Mouse (Mus musculus) midbrain, embryonic 11.5 days (tissue): ENCODE results near the gene A830018L16Rik. TPM values are rescaled to one million over a fixed set of nuclear protein-coding genes. Genes with fewer than 3 reads are reported as not detected.
A peak's percentile ranks its signal among the peaks of the same experiment; 100 is the strongest.
"Not testable (repeated sequence)": the region's sequence is repeated elsewhere in the genome, so short reads cannot be mapped to it uniquely, and the experiment has no call there.

Experiments used
- ATAC-seq: fragments of 200-750 bp; cut with Nextera tagmentation; 2 replicates; pipeline ENCODE4 v1.8.0; 2017; ENCODE audit warnings: moderate TSS enrichment, moderate library complexity; ENCODE audit not compliant: low FRiP score
- DNase-seq: peaks from one replicate; pipeline ENCODE4 v3.0.0; 2015; ENCODE audit warnings: low spot score; ENCODE audit errors: missing footprints
- H3K27ac ChIP-seq: fragments of 300-500 bp; sonication (generic); 2 replicates; pipeline ENCODE4 v1.5.1; 2014; ENCODE audit warnings: low read depth, low read length
- H3K27me3 ChIP-seq: fragments of 300-500 bp; sonication (generic); 2 replicates; pipeline ENCODE4 v1.6.1; 2014; ENCODE audit warnings: mild to moderate bottlenecking, low read length, moderate library complexity, mixed read lengths; ENCODE audit not compliant: control insufficient read depth, insufficient read depth
- H3K36me3 ChIP-seq: fragments of 300-500 bp; sonication (generic); 2 replicates; pipeline ENCODE4 v1.6.1; 2014; ENCODE audit warnings: mild to moderate bottlenecking, low read length, moderate library complexity, mixed read lengths; ENCODE audit not compliant: control insufficient read depth, insufficient read depth
- H3K4me1 ChIP-seq: fragments of 300-500 bp; sonication (generic); 2 replicates; pipeline ENCODE4 v1.6.1; 2014; ENCODE audit warnings: low read length; ENCODE audit not compliant: control insufficient read depth, insufficient read depth
- H3K4me2 ChIP-seq: fragments of 300-500 bp; sonication (generic); 2 replicates; pipeline ENCODE4 v1.6.1; 2014; ENCODE audit warnings: mild to moderate bottlenecking, moderate library complexity
- H3K4me3 ChIP-seq: fragments of 300-500 bp; sonication (generic); 2 replicates; pipeline ENCODE4 v1.5.1; 2014; ENCODE audit warnings: low read depth, low read length
- H3K9ac ChIP-seq: fragments of 300-500 bp; sonication (generic); 2 replicates; pipeline ENCODE4 v1.6.1; 2014; ENCODE audit warnings: low read length
- H3K9me3 ChIP-seq: fragments of 300-500 bp; sonication (generic); 2 replicates; pipeline ENCODE4 v1.6.1; 2016; ENCODE audit warnings: low read length; ENCODE audit not compliant: control insufficient read depth
- WGBS: fragments of 180-500 bp; shearing (Covaris S2); extraction: QIAGEN DNeasy Blood & Tissue Kit; methylation state at CpG from one replicate; pipeline ENCODE4 v1.1.7; 2014; 5-methylcytosine and 5-hydroxymethylcytosine counted together
- polyA plus RNA-seq: library from polyadenylated mRNA; unstranded; fragments of >200 nt; fragmentation: Nextera tagmentation; extraction: Ambion mirVana; gene quantifications from 2 replicates; pipeline ENCODE4 v1.2.1, GENCODE M21; 2014

The A830018L16Rik gene
- polyA plus RNA-seq, 1 experiment from 2014 or later, result 2.7 TPM

- 95% methylated on average over 1 of the region's 1 CpGs for WGBS
- H3K9me3 ChIP-seq, result no peaks in the 10 kb centered on the region
- H3K4me3 ChIP-seq, result no peak overlapping the region
- H3K4me1 ChIP-seq, result no peaks in the 10 kb centered on the region
- no peaks in the 10 kb centered on the region for H3K36me3 ChIP-seq
- H3K9ac ChIP-seq, result no peak overlapping the region
- no peaks in the 10 kb centered on the region for H3K27me3 ChIP-seq
- no peak overlapping the region for H3K4me2 ChIP-seq
- ATAC-seq, result no peak
- H3K27ac ChIP-seq, result no peak overlapping the region
- no peak for DNase-seq
Measured at GRCm38 (mm10) chr1:11458353-11458752, 44.4 kb downstream of the A830018L16Rik start.

DNA sequence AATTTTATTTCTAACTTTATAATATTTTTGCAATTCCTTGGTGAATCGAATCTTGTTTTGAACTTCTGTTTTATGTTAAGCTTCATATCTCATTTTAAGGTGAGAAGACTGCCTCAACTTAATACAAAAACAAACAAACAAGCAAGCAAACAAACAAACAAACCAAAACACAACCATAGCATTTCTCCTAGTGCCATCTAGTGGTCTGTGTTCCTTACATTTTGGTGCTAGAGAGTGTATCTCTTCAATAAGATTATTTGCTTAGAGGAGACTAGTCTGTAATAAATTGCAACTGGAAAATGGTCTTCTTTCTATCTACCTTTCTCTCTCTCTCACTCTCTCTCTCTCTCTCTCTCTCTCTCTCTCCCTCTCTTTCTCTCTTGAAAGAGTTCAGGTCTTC is 52.4 kb downstream of the A830018L16Rik start:
- Histone ChIP-seq H3K4me2 (no peak overlapping the region), H3K4me1 (no peaks in the 10 kb centered on the region), H3K9me3 (no peaks in the 10 kb centered on the region), H3K9ac (no peak overlapping the region), H3K4me3 (no peak overlapping the region), H3K27ac (no peak overlapping the region), H3K36me3 (no peaks in the 10 kb centered on the region), H3K27me3 (no peaks in the 10 kb centered on the region)
- 76% methylated on average over 1 of the region's 1 CpGs for WGBS
- no peak for DNase-seq
- no peak for ATAC-seq

- H3K4me2 ChIP-seq, result no peak overlapping the region
- no peaks in the 10 kb centered on the region for H3K27me3 ChIP-seq
- H3K4me1 ChIP-seq, result no peaks in the 10 kb centered on the region
- no peak overlapping the region for H3K9ac ChIP-seq
- ATAC-seq (no peak), DNase-seq (no peak)
- 45% methylated on average over 5 of the region's 5 CpGs for WGBS
- H3K9me3 ChIP-seq, result no peaks in the 10 kb centered on the region
- H3K36me3 ChIP-seq, result no peaks in the 10 kb centered on the region
- no peak overlapping the region for H3K4me3 ChIP-seq
- H3K27ac ChIP-seq, result no peak overlapping the region
Measured at GRCm38 (mm10) chr1:11467065-11467643, 53.2 kb downstream of the A830018L16Rik start.

- WGBS, result 78% methylated on average over 2 of the region's 2 CpGs
- Histone ChIP-seq H3K27me3 (no peaks in the 10 kb centered on the region), H3K9me3 (no peaks in the 10 kb centered on the region), H3K36me3 (no peaks in the 10 kb centered on the region), H3K4me2 (no peak overlapping the region), H3K4me1 (no peaks in the 10 kb centered on the region), H3K4me3 (no peak overlapping the region), H3K9ac (no peak overlapping the region), H3K27ac (no peak overlapping the region)
- no peak for DNase-seq
- ATAC-seq, result no peak
Measured at GRCm38 (mm10) chr1:11492936-11493335, 79.0 kb downstream of the A830018L16Rik start.

DNA sequence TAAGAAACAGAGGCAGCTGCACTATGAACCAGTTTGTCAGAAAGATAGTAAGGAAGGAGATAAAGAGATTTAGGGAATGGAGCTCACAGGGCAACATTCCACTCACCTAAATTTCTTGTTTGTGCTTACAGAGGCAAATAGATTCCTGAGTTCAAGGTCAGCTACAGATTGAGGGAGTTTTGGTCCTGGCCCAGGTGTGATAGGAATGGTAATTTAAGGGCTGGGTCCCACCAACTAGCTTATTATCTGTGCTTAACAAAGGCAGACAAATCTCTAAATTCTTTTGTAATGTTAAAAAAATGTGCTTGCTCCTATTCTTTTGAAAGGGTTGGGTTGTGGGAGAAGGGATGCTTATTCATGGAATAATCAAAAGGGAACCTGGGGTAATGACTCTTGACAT is 87.7 kb downstream of the A830018L16Rik start:
- Histone ChIP-seq H3K27ac (no peak overlapping the region), H3K9me3 (no peaks in the 10 kb centered on the region), H3K4me2 (no peak overlapping the region), H3K4me1 (no peaks in the 10 kb centered on the region), H3K9ac (no peak overlapping the region), H3K27me3 (no peaks in the 10 kb centered on the region), H3K36me3 (no peaks in the 10 kb centered on the region), H3K4me3 (no peak overlapping the region)
- DNase-seq, result no peak
- ATAC-seq, result no peak

DNA sequence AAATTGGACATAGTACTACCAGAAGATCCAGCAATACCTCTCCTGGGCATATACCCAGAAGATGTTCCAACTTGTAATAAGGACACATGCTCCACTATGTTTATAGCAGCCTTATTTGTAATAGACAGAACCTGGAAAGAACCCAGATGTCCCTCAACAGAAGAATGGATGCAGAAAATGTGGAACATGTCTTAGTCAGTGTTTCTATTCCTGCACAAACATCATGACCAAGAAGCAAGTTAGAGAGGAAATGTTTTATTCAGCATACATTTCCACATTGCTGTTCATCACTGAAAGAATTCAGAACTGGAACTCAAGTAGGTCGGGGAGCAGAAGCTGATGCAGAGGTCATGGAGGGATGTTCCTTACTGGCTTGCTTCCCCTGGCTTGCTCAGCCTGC is 135.9 kb downstream of the A830018L16Rik start:
- not testable (repeated sequence) for H3K9ac ChIP-seq, H3K9me3 ChIP-seq, DNase-seq, H3K4me3 ChIP-seq, H3K4me2 ChIP-seq, H3K27ac ChIP-seq, H3K4me1 ChIP-seq, H3K36me3 ChIP-seq, ATAC-seq, H3K27me3 ChIP-seq
- WGBS, result 86% methylated on average over 1 of the region's 1 CpGs

GRCm38 (mm10) chr1:11565309-11565708 is 151.4 kb downstream of the A830018L16Rik start:
- no peaks in the 10 kb centered on the region for H3K9me3 ChIP-seq
- WGBS, result 9% methylated on average over 6 of the region's 6 CpGs

GRCm38 (mm10) chr1:11566730-11567129 is 152.8 kb downstream of the A830018L16Rik start:
- H3K36me3 ChIP-seq, result no peaks in the 10 kb centered on the region
- 73% methylated on average over 2 of the region's 2 CpGs for WGBS
- ATAC-seq (no peak), DNase-seq (no peak)
- no peaks in the 10 kb centered on the region for H3K27me3 ChIP-seq
- no peak overlapping the region for H3K27ac ChIP-seq
- no peaks in the 10 kb centered on the region for H3K4me1 ChIP-seq
- H3K4me3 ChIP-seq, result no peak overlapping the region
- H3K9ac ChIP-seq, result no peak overlapping the region
- no peaks in the 10 kb centered on the region for H3K9me3 ChIP-seq
- H3K4me2 ChIP-seq, result no peak overlapping the region

More at GRCm38 (mm10) chr1:11565309-11565708, 151.4 kb downstream of the A830018L16Rik start:
- Histone ChIP-seq H3K36me3 (no peaks in the 10 kb centered on the region), H3K4me3 (no peak overlapping the region), H3K9ac (no peak overlapping the region), H3K4me1 (no peaks in the 10 kb centered on the region), H3K27me3 (no peaks in the 10 kb centered on the region), H3K27ac (no peak overlapping the region), H3K4me2 (no peak overlapping the region)
- no peak for ATAC-seq
- peak; percentile 94 for DNase-seq

DNA sequence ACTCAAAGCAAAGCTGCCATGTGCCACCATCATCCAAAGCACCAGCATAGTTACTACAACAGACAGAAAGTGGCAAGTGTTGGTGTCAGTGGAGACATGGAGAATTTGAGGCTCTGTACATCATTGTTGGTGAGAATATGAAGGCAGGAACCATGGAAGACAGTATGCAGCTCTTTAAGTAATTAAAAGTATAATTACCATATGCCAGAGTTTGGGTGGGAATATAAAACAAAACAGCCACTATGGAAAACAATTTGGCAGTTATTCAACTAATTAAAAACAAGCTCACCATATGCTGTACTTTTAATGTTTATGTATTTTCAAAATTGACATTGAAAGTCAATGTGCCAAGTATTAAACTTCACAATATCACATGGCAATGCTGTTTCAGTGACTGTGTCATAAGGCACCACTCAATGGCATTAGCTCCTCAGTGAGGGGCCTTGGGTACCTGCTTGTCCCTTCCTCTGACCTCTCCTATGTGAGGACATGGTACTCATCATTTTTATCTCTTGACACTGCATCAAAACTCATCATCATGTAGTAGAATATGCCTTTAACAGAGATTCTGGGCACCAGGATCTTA is 153.5 kb downstream of the A830018L16Rik start:
- DNase-seq (no peak), ATAC-seq (no peak)
- no peak overlapping the region for H3K4me2 ChIP-seq
- no peaks in the 10 kb centered on the region for H3K9me3 ChIP-seq
- no peaks in the 10 kb centered on the region for H3K36me3 ChIP-seq
- H3K27me3 ChIP-seq, result no peaks in the 10 kb centered on the region
- H3K4me3 ChIP-seq, result no peak overlapping the region
- H3K4me1 ChIP-seq, result no peaks in the 10 kb centered on the region
- no peak overlapping the region for H3K9ac ChIP-seq
- no peak overlapping the region for H3K27ac ChIP-seq
